Mouse (Mus musculus) CD4-positive, CD25-positive, alpha-beta regulatory T cell, adult 2 months (primary cell): ENCODE measurements around the gene Fbxl17.

Experiments used
- DNase-seq: peaks from one replicate; pipeline ENCODE4 v3.0.0-alpha.2; 2012; ENCODE audit warnings: low read depth, low spot score

Gene Fbxl17

GRCm38 (mm10) chr17:63057740-63058388 lies 442.0 kb downstream of the Fbxl17 start:
- no peak for DNase-seq

DNA sequence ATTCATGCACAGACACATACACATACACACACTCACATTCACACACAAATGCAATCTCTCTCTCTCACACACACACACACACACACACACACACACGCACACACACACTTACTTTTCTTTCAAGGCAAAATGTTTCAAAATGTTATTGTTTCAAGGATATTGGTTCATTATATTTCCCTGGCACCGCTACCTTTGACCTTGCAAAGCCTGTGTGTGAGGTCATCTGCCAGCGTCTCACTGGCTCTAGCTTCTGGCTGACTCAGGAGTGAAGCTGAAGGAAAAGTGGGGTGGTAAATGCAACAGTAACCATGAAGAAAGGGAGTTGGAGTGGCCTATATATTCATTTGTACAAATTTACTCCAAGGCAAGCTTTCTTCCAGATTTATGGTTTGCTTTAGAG lies 442.8 kb downstream of the Fbxl17 start:
- DNase-seq = no peak

DNA sequence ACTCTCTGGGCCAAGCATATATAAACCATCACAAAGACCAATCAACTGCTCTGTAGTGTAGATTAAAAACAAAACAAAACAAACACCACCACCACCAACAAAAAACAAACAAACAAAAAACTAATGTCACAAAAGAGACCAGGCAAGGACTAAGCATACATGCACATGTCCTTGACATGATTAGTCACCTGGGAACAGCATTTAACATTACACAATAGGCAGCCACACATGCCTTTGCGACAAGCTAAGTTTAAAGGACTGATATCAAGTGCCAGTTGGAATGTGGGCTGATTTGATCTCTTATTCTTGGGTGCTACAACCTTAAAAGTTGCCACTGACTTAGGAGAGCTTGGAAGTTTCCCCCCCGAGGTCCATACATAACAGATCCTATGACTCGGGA lies 446.5 kb downstream of the Fbxl17 start:
- DNase-seq = no peak

- DNase-seq = no peak
These were observed 453.4 kb downstream of the Fbxl17 start for GRCm38 (mm10) chr17:63046401-63046800.

- DNase-seq = no peak
These were observed 454.5 kb downstream of the Fbxl17 start for GRCm38 (mm10) chr17:63045297-63045696.

DNA sequence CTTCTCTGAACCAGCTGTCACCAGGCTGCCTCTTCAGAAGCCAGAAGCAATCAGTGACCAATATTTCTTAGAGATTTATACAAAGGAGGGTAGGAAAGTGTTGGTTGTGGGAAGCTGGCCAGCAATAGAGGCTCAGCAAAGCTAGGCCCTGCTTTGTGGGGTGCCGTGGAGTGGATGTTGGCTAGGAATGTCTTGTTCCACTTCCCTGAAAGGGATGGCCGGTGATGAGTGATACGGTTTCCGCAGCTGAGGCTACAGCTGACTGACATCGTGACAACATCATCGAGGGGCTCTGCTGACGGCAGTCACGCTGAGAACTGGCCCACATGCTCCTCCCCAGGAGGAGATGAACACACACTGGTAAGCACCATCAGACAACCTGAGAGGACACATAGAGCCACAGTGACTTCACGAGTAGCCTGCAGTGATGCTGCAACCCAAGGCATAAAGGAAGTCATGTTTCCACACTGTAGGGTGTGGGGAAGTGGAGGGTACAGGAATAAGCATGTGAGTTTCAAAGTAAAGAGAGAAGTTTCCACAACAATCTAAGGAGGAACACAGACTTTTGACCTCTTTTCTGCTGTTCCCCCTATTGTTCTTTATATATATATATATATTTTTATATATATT lies 456.7 kb downstream of the Fbxl17 start:
- DNase-seq = no peak

GRCm38 (mm10) chr17:63037562-63037961 lies 462.3 kb downstream of the Fbxl17 start:
- DNase-seq = no peak

- DNase-seq = no peak
These were observed 466.7 kb downstream of the Fbxl17 start for GRCm38 (mm10) chr17:63033141-63033540.

- DNase-seq = no peak
These were observed 470.7 kb downstream of the Fbxl17 start for GRCm38 (mm10) chr17:63029105-63029504.

GRCm38 (mm10) chr17:63025238-63025637 lies 474.6 kb downstream of the Fbxl17 start:
- DNase-seq = no peak

DNA sequence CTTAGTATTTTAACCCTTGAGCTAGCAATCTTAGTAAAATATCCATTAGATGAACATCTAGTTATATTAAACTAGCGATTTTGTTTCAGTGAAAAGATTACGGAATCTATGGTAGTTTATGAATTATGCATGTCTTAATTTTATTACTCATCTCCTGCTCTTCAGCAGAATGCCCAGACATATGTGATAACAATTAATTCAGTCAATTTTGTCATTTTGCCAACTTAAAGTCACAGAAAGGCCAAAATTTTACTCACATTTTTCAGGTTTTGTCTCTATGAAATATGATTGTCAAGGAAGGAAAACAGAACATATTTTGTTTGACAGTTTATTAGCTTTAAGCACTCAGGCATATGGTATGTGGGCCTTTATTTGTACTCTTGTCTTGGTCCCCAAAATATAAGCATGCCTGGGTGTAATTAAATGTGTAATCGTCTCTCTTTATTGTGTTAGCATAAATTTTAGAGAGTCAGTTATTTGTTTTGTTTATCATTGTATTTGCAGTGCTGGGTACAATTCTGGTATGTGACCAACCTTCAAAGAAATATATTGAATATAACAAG lies 482.1 kb downstream of the Fbxl17 start:
- no peak for DNase-seq

DNA sequence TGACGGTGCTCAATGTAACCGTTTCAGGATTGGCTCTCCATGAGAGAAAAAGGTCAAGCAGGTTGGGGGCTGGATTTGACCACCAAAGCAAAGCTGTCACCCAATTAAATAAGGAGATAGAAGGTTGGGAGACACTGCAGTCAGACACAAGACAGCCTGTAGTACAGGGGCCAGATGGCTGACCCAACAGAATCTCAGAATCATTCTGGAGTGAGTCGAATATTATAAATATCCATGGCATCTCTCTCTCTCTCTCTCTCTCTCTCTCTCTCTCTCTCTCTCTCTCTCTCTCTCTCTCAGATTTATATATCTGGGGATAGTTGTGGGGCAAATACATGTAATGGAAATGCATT lies 487.3 kb downstream of the Fbxl17 start:
- no peak for DNase-seq

DNA sequence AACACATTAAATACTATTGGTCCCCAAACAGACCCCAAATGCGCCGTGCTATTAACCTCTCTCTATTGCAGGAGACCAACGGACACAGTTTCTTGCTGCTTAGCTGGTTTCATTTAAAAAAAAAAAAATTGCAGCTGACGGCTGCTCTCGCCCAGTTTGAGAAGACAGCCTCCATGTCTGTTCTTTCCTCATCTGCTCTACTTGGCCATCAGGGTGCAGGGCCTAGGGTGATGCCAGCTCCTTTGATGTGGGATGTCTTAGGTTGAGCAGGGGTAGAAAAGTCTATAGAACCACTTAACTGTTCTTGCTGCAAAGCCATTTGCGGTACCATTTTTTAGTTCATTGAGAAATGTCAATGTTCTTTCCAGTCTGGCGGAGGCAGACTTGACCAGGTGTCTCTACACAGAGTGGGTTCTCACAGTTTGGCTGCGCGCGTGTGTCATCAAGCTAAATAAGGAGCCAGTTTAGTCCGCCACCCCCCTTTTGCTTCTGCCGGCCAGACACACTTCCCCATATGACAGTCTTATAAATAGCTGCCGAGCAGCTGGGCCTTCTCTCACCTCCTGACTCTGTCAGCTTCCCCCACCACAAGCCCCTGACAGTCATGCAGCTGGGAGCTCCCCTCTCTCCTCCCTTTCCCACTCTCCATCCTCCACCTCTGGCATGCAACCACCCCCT lies 487.8 kb downstream of the Fbxl17 start:
- no peak for DNase-seq

GRCm38 (mm10) chr17:63010830-63011229 lies 489.0 kb downstream of the Fbxl17 start:
- no peak for DNase-seq

- no peak for DNase-seq
These were observed 491.0 kb downstream of the Fbxl17 start for GRCm38 (mm10) chr17:63008788-63009187.

- no peak for DNase-seq
These were observed 491.5 kb downstream of the Fbxl17 start for GRCm38 (mm10) chr17:63008277-63008676.

- DNase-seq = no peak
These were observed 491.9 kb downstream of the Fbxl17 start for GRCm38 (mm10) chr17:63007876-63008275.
